Mouse (Mus musculus): Measurements from ENCODE around the gene Mgst2.

Gene Mgst2

GRCm38 (mm10) chr3:51702701-51703286 lies 42.6 kb downstream of the Mgst2 start:
- no peak for DNase-seq

GRCm38 (mm10) chr3:51703478-51703877 lies 43.3 kb downstream of the Mgst2 start:
- DNase-seq: no peak

- DNase-seq: peak; percentile 32
Observed at GRCm38 (mm10) chr3:51705220-51705619, 45.1 kb downstream of the Mgst2 start.

- no peak for DNase-seq
Observed at GRCm38 (mm10) chr3:51708375-51708745, 48.2 kb downstream of the Mgst2 start.

- peak; percentile 65 for DNase-seq
Observed at GRCm38 (mm10) chr3:51708746-51709411, 48.7 kb downstream of the Mgst2 start.

DNA sequence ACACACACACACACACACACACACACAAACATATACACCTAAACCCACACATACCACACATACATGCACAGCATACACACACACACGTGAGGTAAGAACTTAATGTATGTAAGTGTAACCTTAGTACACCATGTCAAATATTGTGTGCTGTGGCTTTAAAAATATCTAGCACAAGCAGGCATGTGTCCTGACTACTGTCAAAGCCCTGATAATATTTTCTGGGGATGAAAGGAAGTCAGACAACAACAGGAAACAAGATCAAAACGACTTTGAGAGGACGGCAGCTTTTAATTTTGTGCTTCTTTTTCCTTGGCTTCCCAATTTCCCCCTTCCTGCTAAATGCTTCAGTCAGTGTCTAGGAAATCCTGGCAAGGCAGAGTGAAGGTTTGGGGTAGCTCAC lies 52.2 kb downstream of the Mgst2 start:
- DNase-seq: no peak

GRCm38 (mm10) chr3:51713233-51713632 lies 53.1 kb downstream of the Mgst2 start:
- no peak for DNase-seq

GRCm38 (mm10) chr3:51714469-51714868 lies 54.3 kb downstream of the Mgst2 start:
- DNase-seq: no peak

DNA sequence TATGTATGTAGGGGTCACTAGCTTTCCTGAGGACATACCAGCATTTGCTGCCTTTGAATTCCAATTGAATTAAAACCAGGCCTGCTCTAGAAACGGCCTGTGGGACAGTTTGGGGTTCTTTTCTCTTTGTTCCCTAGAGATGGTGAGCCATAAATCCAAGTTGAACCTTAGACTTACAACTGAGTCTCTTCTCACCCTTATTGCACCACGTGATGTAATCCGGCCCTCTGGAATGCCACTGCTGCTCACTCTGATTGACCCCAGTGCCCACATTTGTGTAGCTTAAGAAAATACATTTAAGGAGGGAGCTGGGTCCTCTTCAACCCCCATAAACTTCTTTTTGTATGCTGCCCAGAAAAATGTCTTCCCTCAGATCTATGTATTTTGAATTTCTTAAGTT lies 57.3 kb downstream of the Mgst2 start:
- DNase-seq: no peak

- DNase-seq: no peak
Observed at GRCm38 (mm10) chr3:51717909-51718308, 57.7 kb downstream of the Mgst2 start.

DNA sequence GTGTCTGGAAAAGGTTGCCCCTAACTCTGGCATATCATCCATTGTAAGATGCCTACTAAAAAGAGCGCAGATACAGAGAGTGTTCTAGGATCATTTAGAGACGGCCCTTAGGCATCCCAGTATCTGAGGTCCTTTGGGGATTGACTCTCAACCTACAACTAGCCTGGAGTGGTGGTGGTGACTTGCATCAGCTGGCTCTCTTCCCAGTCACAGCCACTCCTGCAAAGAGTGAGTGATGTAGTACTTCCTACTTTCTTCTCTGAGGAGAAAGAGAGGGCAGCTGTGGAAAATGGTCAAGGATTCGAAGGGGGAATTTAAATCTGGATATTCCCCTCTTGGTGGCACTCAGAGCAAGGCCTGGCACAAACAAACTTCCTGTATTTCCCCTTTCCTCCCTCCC lies 59.2 kb downstream of the Mgst2 start:
- DNase-seq: no peak

DNA sequence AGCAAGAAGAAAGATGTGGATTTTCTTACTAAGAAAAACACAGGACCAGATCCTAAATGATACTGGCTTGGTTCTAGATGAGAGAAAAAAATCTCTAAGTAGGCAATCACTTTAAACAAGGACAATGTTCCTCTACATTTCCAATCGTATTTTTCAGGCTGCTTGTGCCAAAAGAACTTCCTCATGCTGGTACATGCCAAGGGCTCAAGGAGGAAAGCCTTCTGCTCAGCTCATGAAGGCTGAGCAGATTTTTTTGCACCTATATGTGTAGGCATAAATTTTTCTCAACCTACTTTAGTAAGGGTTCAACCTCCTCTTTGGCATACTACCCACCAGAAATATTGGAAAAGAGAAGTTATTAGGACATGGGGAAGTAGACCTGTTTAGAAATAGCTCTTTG lies 59.8 kb downstream of the Mgst2 start:
- no peak for DNase-seq

DNA sequence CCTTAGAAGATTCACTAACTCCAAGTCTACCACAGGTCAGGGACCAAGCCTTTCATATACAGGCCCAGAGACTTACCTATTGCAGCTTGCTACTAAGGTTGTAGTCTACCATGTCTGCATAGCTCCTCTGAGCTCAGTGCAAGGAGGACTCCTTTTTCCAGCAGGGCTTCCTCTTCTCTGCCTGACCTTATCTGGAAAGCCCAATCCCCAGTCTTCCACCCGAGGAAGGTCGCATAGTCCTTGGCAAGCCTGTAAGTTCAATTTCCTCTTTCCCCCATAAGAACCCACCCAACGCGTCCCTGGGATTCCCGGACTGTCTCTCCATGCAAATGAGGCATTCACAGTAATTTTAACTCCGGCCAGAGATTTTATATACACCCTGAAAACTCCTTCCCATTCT lies 66.1 kb downstream of the Mgst2 start:
- DNase-seq: no peak

DNA sequence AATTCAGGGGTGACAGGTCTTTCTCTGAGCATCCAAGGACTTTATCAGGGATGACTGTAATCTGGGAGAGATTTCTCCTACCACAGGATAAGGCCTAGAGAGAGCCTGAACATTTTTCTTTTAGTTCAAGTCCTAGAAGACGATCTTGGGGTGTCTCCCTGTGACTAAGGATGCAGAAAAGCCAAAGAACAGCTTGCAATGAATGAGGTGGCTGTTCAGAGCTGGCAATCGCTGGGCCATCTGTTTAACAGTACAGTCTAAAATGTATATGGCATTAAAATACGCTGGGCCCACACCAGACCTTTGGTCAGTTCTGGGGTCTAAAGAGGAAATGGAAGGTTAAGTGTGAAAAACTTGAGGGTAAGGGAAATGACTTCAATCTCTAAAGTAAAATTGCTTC lies 67.3 kb downstream of the Mgst2 start:
- DNase-seq: no peak

DNA sequence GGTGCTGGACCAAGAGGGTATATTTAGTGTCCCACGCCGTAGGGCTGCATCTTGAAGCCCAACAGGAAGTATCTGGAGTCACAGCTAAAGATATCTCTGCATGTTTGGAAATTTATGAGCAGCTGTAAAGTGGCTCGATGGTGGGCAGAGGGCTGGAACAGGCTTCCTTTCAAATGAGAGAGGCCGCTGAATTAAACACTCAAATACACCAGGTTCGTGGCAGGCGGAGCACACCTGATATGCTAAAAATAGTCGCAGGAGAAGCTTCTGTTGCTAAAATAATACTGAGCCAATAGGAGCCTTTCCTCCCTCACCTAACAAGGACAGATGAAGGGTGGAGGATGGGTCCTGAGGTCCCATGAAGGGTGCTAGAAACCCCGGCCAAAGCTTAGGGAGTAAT lies 67.8 kb downstream of the Mgst2 start:
- no peak for DNase-seq

DNA sequence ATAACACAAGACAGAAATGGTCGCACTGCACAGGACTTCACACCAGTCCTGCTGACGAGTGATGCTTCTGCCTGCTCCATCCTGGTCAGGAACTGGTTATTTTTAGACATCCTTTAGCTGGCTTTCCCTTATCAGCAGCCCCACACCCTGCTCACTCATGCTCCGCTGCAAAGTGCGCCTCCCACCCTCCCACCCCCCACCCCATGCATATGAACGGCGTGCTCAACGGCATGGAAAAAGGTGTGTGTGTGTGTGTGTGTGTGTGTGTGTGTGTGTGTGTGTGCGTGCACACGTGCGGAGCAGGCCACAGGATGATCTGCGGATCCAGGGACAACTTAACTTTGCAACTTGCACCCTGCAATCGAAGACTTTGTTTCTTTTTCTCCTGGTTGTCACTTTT lies 68.3 kb downstream of the Mgst2 start:
- DNase-seq: no peak

DNA sequence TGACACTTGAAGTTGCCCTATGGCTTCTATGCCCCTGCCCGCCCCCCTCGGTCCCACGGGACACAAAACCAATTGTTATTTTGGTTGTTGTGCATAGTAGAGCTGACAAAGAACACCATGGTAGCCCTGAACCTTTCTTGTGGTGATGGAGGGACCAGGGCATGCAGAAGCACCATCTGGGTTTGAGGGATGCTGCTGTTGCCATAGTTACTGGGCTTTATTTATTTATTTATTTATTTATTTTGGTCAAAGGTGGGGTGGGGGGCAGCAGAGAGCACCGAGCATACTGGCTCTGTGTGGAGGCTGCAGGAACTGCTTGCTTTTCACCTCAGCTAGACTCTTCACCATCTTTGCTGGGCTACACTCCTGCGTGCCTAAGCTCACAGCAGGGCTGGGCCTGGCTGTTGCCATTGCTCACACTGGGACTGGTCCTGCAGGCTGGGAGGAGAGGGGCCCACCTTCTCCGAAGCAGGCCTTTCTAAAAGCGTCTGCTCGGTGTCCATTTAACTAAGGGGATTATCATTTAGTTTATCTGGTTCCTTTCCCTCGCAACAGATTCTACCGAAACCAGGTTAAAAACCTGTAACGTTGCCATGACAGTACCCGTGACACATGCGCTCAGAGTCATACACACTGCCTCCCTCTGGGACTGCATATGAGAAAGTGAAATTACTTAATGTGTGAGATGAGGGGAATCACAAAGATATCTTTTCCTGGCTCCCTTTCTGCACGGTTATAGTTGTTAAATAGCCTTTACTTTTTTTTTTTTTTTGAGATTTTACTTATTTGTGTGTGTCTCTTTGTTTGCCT lies 69.2 kb downstream of the Mgst2 start:
- no peak for DNase-seq

GRCm38 (mm10) chr3:51730662-51731061 lies 70.5 kb downstream of the Mgst2 start:
- no peak for DNase-seq

GRCm38 (mm10) chr3:51731949-51732636 lies 71.9 kb downstream of the Mgst2 start:
- no peak for DNase-seq

Data from thymus, postnatal 25 days (tissue).